ENCODE assay signal across 23 mouse cellular contexts in genomic region chr16:43931502-43931901, GRCm38 (mm10). TPM values are rescaled to one million over a fixed set of nuclear protein-coding genes. Genes with fewer than 3 reads are reported as not detected.
DNase-seq lines count a peak whose midpoint lies in the region; ATAC-seq and TF ChIP-seq lines count a peak whose summit lies in the region.
"Had no signal": no experiment of that assay in that cellular context is flagged by ENCODE, and none has a peak within 500 bp of the region (broad histone marks: within the 10 kb centered on the region; RNA-seq: fewer than 3 reads in every experiment).

No protein-coding gene starts in this region.

- no peak overlapping the region for H3K4me2 ChIP-seq in forebrain, postnatal 0 days (ENCODE audit: low read depth)
- H3K4me2 ChIP-seq in forebrain, embryonic 15.5 days (replicated peaks), result no peak overlapping the region
- no peak overlapping the region for H3K4me2 ChIP-seq in kidney, embryonic 15.5 days
- no peak overlapping the region for H3K4me2 ChIP-seq in neural tube, embryonic 11.5 days (ENCODE audit: low read depth)
- H3K4me2 ChIP-seq: forebrain, embryonic 13.5 days; heart, embryonic 12.5 days; limb, embryonic 12.5 days; liver, embryonic 12.5 days; lung, embryonic 14.5 days had no signal

- 54% methylated on average over 3 of the region's 3 CpGs for WGBS in forebrain, postnatal 0 days
- WGBS in forebrain, embryonic 15.5 days, result 50% methylated on average over 3 of the region's 3 CpGs
- WGBS in kidney, embryonic 15.5 days, result 32% methylated on average over 3 of the region's 3 CpGs
- 61% methylated on average over 3 of the region's 3 CpGs for WGBS in neural tube, embryonic 11.5 days

- ATAC-seq in forebrain, postnatal 0 days, result peak; percentile 38; the same call in 1 of the 2 replicates
- ATAC-seq in forebrain, embryonic 15.5 days (replicated peaks), result no peak
- ATAC-seq in kidney, embryonic 15.5 days (replicated peaks; ENCODE audit: low FRiP score), result peak; percentile 66
- ATAC-seq in neural tube, embryonic 11.5 days (ENCODE audit: insufficient read depth, low FRiP score, low TSS enrichment), result peak; percentile 50
- ATAC-seq: forebrain, embryonic 13.5 days; liver, embryonic 12.5 days had no signal

- TF ChIP-seq CTCF in forebrain, postnatal 0 days (IDR thresholded peaks at IDR 0.05; ENCODE audit: low read depth), result no peak

- no peaks in the 10 kb centered on the region for H3K4me1 ChIP-seq in forebrain, postnatal 0 days (ENCODE audit: insufficient read depth)
- peaks cover 4% of the 10 kb centered on the region; the same call in 1 of the 2 replicates for H3K4me1 ChIP-seq in forebrain, embryonic 15.5 days
- no peaks in the 10 kb centered on the region for H3K4me1 ChIP-seq in kidney, embryonic 15.5 days
- H3K4me1 ChIP-seq in neural tube, embryonic 11.5 days (ENCODE audit: control insufficient read depth, insufficient read depth, low read length), result no peaks in the 10 kb centered on the region
- H3K4me1 ChIP-seq: embryonic facial prominence, embryonic 10.5 days; forebrain, embryonic 13.5 days; heart, embryonic 12.5 days; limb, embryonic 12.5 days; midbrain, embryonic 10.5 days had no signal

- H3K9me3 ChIP-seq in forebrain, postnatal 0 days (ENCODE audit: low read length), result no peaks in the 10 kb centered on the region
- no peaks in the 10 kb centered on the region for H3K9me3 ChIP-seq in forebrain, embryonic 15.5 days
- no peaks in the 10 kb centered on the region for H3K9me3 ChIP-seq in kidney, embryonic 15.5 days (replicated peaks)
- H3K9me3 ChIP-seq in neural tube, embryonic 11.5 days (ENCODE audit: control insufficient read depth, low read length), result no peaks in the 10 kb centered on the region
- H3K9me3 ChIP-seq: embryonic facial prominence, embryonic 10.5 days; forebrain, embryonic 13.5 days; heart, embryonic 12.5 days; limb, embryonic 12.5 days; liver, embryonic 12.5 days; midbrain, embryonic 10.5 days had no signal

- no peak overlapping the region for H3K9ac ChIP-seq in forebrain, postnatal 0 days
- H3K9ac ChIP-seq in forebrain, embryonic 15.5 days (replicated peaks), result no peak overlapping the region
- no peak overlapping the region for H3K9ac ChIP-seq in kidney, embryonic 15.5 days
- no peak overlapping the region for H3K9ac ChIP-seq in neural tube, embryonic 11.5 days (ENCODE audit: low read length)
- H3K9ac ChIP-seq: forebrain, embryonic 13.5 days; heart, embryonic 12.5 days; limb, embryonic 12.5 days; liver, embryonic 12.5 days; lung, embryonic 14.5 days had no signal

- DNase-seq in forebrain, postnatal 0 days, result no peak
- DNase-seq in kidney, adult 9 months, result no peak
- DNase-seq in neural tube, embryonic 11.5 days (ENCODE audit: low spot score), result no peak
- no peak for DNase-seq in neural tube, embryonic 10.5 days (ENCODE audit: extremely low spot score, low spot score)
- DNase-seq in adrenal gland, adult 2 months, result no peak
- DNase-seq: adrenal gland, postnatal 36 days; cerebellum, adult 2 months; gastrocnemius, adult 2 months; heart, postnatal 14 days; kidney, adult 2 months; lung, embryonic 14.5 days; lung, postnatal 36 days; right cerebral cortex, postnatal 25 days; thymus, postnatal 4 days had no signal

- no peak overlapping the region for H3K27ac ChIP-seq in forebrain, postnatal 0 days (ENCODE audit: low read depth, low read length)
- no peak overlapping the region for H3K27ac ChIP-seq in forebrain, embryonic 15.5 days (replicated peaks)
- no peak overlapping the region for H3K27ac ChIP-seq in kidney, embryonic 15.5 days
- H3K27ac ChIP-seq in neural tube, embryonic 11.5 days (ENCODE audit: low read depth, low read length), result no peak overlapping the region
- H3K27ac ChIP-seq: embryonic facial prominence, embryonic 10.5 days; forebrain, embryonic 13.5 days; gastrocnemius, adult 2 months; limb, embryonic 12.5 days; liver, embryonic 12.5 days; midbrain, embryonic 10.5 days had no signal

- H3K27me3 ChIP-seq in forebrain, postnatal 0 days (ENCODE audit: insufficient read depth, low read length), result no peaks in the 10 kb centered on the region
- no peaks in the 10 kb centered on the region for H3K27me3 ChIP-seq in forebrain, embryonic 15.5 days
- H3K27me3 ChIP-seq in kidney, embryonic 15.5 days, result no peaks in the 10 kb centered on the region
- no peaks in the 10 kb centered on the region for H3K27me3 ChIP-seq in neural tube, embryonic 11.5 days (ENCODE audit: control insufficient read depth, insufficient read depth, low read length)
- H3K27me3 ChIP-seq: CH12.LX; forebrain, embryonic 13.5 days; heart, embryonic 12.5 days; limb, embryonic 12.5 days; liver, embryonic 12.5 days had no signal

- no peak overlapping the region for H3K4me3 ChIP-seq in forebrain, postnatal 0 days (ENCODE audit: low read depth, low read length)
- no peak overlapping the region for H3K4me3 ChIP-seq in forebrain, embryonic 15.5 days
- no peak overlapping the region for H3K4me3 ChIP-seq in kidney, embryonic 15.5 days (replicated peaks)
- H3K4me3 ChIP-seq in neural tube, embryonic 11.5 days (ENCODE audit: low read depth, low read length), result no peak overlapping the region
- H3K4me3 ChIP-seq: embryonic facial prominence, embryonic 10.5 days; forebrain, embryonic 13.5 days; gastrocnemius, adult 2 months; heart, embryonic 12.5 days; limb, embryonic 12.5 days; liver, embryonic 12.5 days; midbrain, embryonic 10.5 days had no signal

- H3K36me3 ChIP-seq in forebrain, postnatal 0 days (ENCODE audit: insufficient read depth), result no peaks in the 10 kb centered on the region
- H3K36me3 ChIP-seq in forebrain, embryonic 15.5 days, result no peaks in the 10 kb centered on the region
- H3K36me3 ChIP-seq in kidney, embryonic 15.5 days, result no peaks in the 10 kb centered on the region
- no peaks in the 10 kb centered on the region for H3K36me3 ChIP-seq in neural tube, embryonic 11.5 days (ENCODE audit: control insufficient read depth, insufficient read depth, low read length)
- H3K36me3 ChIP-seq: embryonic facial prominence, embryonic 10.5 days; heart, embryonic 12.5 days; limb, embryonic 12.5 days; liver, embryonic 12.5 days; midbrain, embryonic 10.5 days had no signal

RNA-seq across cellular contexts. Expression of gene Qtrt2, which starts 4.9 kb away (rescaled TPM):
- total RNA-seq in forebrain, postnatal 0 days (2014; rRNA removed), result 32.5 and 32.8 TPM in 2 replicates
- polyA plus RNA-seq in forebrain, postnatal 0 days (2015; fragmentation: Nextera tagmentation; extraction: Ambion mirVana), result 9.6 and 11.7 TPM in 2 replicates
- 25.1 and 26.7 TPM in 2 replicates for polyA plus RNA-seq in forebrain, embryonic 15.5 days (2015; fragmentation: Nextera tagmentation; extraction: Ambion mirVana)
- polyA plus RNA-seq in kidney, embryonic 15.5 days (2015; fragmentation: Nextera tagmentation; extraction: Ambion mirVana), result 30.3 and 34.5 TPM in 2 replicates
- polyA plus RNA-seq in neural tube, embryonic 11.5 days (2014; fragmentation: Nextera tagmentation; extraction: Ambion mirVana), result 40.3 and 41.5 TPM in 2 replicates
- total RNA-seq in adrenal gland, adult 2 months (2021), result 10 to 100 TPM; 28.0 TPM
- polyA plus RNA-seq in adrenal gland, adult 2 months (2012; rRNA removed), result 6.2 and 15.6 TPM in 2 replicates

RNA-seq across cellular contexts. Expression of gene Ccdc191, which starts 41.9 kb away (rescaled TPM):
- 1.6 and 7.9 TPM in 2 replicates for total RNA-seq in forebrain, postnatal 0 days (2014; rRNA removed)
- 3.9 and 6.1 TPM in 2 replicates for polyA plus RNA-seq in forebrain, postnatal 0 days (2015; fragmentation: Nextera tagmentation; extraction: Ambion mirVana)
- polyA plus RNA-seq in forebrain, embryonic 15.5 days (2015; fragmentation: Nextera tagmentation; extraction: Ambion mirVana), result 9.4 and 12.2 TPM in 2 replicates
- 15.2 and 16.7 TPM in 2 replicates for polyA plus RNA-seq in kidney, embryonic 15.5 days (2015; fragmentation: Nextera tagmentation; extraction: Ambion mirVana)
- polyA plus RNA-seq in neural tube, embryonic 11.5 days (2014; fragmentation: Nextera tagmentation; extraction: Ambion mirVana), result 11.3 and 11.8 TPM in 2 replicates
- 1 to 10 TPM; 4.7 to 6.0 TPM for total RNA-seq in adrenal gland, adult 2 months (2021)
- 0.86 and 1.6 TPM in 2 replicates for polyA plus RNA-seq in adrenal gland, adult 2 months (2012; rRNA removed)

RNA-seq across cellular contexts. Expression of gene Zdhhc23, which starts 48.1 kb away (rescaled TPM):
- 9.0 and 10.8 TPM in 2 replicates for total RNA-seq in forebrain, postnatal 0 days (2014; rRNA removed)
- polyA plus RNA-seq in forebrain, postnatal 0 days (2015; fragmentation: Nextera tagmentation; extraction: Ambion mirVana), result 2.9 and 5.4 TPM in 2 replicates
- polyA plus RNA-seq in forebrain, embryonic 15.5 days (2015; fragmentation: Nextera tagmentation; extraction: Ambion mirVana), result 3.0 and 3.2 TPM in 2 replicates
- 1.7 and 1.9 TPM in 2 replicates for polyA plus RNA-seq in kidney, embryonic 15.5 days (2015; fragmentation: Nextera tagmentation; extraction: Ambion mirVana)
- 0.23 and 0.31 TPM in 2 replicates for polyA plus RNA-seq in neural tube, embryonic 11.5 days (2014; fragmentation: Nextera tagmentation; extraction: Ambion mirVana)
- 1 to 10 TPM; 1.1 TPM for total RNA-seq in adrenal gland, adult 2 months (2021)
- 0.19 and 0.33 TPM in 2 replicates for polyA plus RNA-seq in adrenal gland, adult 2 months (2012; rRNA removed)
